Mouse (Mus musculus): ENCODE measurements around the gene Epha6. TPM values are rescaled to one million over a fixed set of nuclear protein-coding genes. Genes with fewer than 3 reads are reported as not detected.

Epha6 gene
- 0.30 and 0.37 TPM in 2 replicates for polyA plus RNA-seq (2016; fragmentation: Nextera tagmentation; extraction: Ambion mirVana)

DNA sequence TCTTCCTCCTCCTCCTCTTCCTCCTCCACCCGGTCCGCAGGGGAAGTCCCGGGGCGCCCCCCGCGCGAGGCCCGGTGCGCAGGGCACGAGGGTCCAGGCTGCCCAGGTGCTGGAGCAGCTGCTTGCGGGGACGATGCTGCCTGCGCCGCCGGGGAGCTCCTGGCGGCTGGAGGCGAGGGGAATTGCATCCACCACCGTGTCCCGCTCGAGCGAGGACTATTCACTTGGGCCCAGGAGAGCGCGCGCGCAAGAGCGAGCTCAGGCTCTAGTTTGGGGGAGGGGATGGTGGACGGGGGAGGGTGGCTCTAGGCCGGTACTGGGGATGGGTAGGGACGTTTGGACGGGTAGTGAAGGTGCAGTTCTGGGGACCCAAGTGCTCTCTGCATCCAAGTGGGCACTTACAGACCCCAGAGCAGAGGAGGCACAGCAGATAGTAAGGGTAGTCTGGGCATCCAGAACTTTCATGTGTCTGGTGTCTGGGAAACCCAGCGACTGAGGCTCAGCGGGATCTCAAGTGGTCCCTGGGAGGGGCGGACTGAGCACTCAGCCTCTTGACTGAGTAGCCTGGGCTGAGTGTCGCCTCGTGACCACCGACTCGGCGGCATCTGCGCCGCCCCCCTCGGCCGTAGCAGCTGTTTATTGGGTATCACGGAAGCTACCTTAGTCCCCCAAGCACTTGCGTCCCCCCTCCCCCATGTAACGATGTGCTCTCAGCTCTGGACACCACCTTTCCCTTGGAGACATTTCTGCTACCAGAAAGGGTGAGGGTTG, at the start of gene Epha6:
TSS of gene Epha6 (minus strand) at position 471 of the 771 bp plus-strand sequence.
- peak within 1 kb of the TSS; percentile 66 for H3K4me3 ChIP-seq
- peaks cover 47% of the 10 kb centered on the region for H3K27me3 ChIP-seq (ENCODE audit: poor library complexity, severe bottlenecking)
- DNase-seq (ENCODE audit: extremely low spot score, low spot score), result peak; percentile 45
- H3K27ac ChIP-seq, result peak within 1 kb of the TSS; percentile 75
- under 1% methylated on average over 45 of the region's 45 CpGs for WGBS
- no peaks in the 10 kb centered on the region for H3K9me3 ChIP-seq
- H3K36me3 ChIP-seq (replicated peaks), result no peaks in the 10 kb centered on the region
- H3K4me1 ChIP-seq, result peaks cover 20% of the 10 kb centered on the region

DNA sequence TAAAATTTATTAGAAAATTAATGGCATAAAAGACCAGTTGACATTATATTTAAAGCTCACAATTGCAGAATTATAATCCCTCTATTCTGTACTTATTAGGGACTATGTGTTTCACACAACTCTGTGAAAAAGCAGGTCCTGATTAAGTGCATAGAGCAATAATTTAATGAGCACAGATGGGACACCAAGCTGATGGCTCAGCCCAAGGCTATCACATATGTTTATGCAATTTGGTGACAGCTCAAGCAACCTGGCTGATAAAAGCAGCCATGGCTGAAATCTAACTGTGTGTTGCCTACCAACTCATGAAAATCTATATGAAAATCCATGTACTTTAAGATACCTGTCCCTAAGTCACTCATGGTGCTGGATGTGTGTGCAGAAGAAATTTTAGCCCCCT, 46.4 kb upstream of the Epha6 start:
- Histone ChIP-seq H3K4me3 (no peak overlapping the region), H3K9me3 (no peaks in the 10 kb centered on the region), H3K27me3 (ENCODE audit: poor library complexity, severe bottlenecking) (no peaks in the 10 kb centered on the region), H3K36me3 (replicated peaks) (no peaks in the 10 kb centered on the region), H3K27ac (no peak overlapping the region), H3K4me1 (no peaks in the 10 kb centered on the region)
- no peak for DNase-seq (ENCODE audit: extremely low spot score, low spot score)

DNA sequence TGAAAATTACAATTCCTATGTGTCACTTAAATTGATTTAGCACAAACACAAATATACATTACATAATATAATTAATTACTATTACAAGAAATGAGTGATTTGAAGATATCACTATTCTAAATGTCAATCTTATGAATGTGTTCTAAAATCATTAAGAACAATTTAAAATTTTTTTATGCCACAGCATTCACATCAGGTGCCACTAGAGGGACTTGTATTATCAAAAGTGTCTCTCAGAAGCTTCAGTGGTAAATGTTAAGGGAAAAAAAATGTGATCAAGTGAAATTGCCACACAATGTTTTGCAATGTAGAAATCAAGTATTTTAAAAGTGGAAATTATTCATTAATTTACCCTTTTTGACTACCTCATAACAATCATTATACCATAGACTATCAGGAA, 22.8 kb upstream of the Epha6 start:
- Histone ChIP-seq H3K27ac (no peak overlapping the region), H3K4me3 (no peak overlapping the region), H3K4me1 (no peaks in the 10 kb centered on the region), H3K36me3 (replicated peaks) (no peaks in the 10 kb centered on the region), H3K27me3 (ENCODE audit: poor library complexity, severe bottlenecking) (no peaks in the 10 kb centered on the region), H3K9me3 (no peaks in the 10 kb centered on the region)
- no peak for DNase-seq (ENCODE audit: extremely low spot score, low spot score)

DNA sequence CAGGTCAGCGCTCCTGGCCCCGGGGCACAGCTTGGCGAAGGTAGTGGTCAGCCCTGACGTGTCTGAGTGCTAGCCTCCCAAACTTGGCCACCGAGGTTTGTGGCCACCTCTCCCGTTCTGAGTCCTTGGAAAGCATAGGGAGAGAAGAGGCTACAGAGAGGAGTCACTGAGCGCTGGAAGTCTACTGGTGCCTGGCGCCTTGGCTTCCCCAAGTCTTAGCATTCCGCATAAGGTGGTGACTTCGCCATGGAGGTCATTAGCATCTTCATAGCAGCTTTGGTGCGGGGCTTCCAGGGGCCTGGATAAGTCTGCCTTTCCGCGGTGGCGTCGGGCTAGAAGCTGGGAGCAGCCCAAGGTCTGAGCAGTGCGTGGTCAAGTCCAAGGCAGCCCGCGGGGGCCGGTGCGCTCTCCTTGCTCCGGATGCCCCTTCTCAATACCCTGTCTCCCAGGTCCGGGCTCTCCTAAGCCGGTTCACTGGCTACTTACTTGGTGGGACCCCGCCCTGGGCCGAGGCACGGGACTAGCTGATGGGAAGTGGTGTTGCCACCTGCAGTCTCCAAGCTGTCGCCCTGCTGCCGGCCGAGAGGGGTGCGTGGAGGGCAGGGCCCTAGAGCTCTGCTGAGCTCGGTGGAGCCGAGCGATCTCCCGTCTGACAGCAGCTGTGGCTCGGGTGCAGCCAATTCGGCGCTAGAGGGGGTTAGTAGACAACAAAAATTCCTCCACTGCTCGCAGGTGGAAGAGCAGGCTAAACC, 677 bp upstream of the Epha6 start:
- peak; percentile 63 for DNase-seq (ENCODE audit: extremely low spot score, low spot score)
- Histone ChIP-seq H3K4me3 (peak overlapping the region; percentile 66), H3K36me3 (replicated peaks) (no peaks in the 10 kb centered on the region), H3K9me3 (no peaks in the 10 kb centered on the region), H3K27ac (no peak overlapping the region), H3K4me1 (peaks cover 20% of the 10 kb centered on the region), H3K27me3 (ENCODE audit: poor library complexity, severe bottlenecking) (peaks cover 47% of the 10 kb centered on the region)
- WGBS, result under 1% methylated on average over 38 of the region's 38 CpGs

DNA sequence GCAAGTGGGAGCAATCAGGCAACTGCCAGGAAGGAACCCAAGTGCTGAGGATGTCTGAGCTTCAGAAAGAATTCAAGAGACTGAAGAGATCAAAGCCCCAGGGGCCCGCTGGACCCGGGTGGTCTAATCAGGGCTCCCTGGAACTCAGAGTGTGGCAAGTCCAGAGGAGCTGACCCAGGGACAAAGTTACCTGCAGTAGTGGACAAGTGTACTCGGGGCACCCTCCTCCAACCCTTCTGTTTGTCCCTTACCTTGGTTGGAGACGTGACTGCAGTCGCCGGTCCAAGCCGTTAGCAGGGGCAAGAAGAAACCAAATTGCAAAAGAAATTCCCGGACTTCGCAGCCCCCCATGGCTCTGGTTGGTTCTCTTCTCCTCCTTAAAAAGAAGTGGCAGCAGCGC, 718 bp downstream of the Epha6 start:
- DNase-seq (ENCODE audit: extremely low spot score, low spot score), result no peak
- Histone ChIP-seq H3K4me1 (peaks cover 20% of the 10 kb centered on the region), H3K9me3 (no peaks in the 10 kb centered on the region), H3K27me3 (ENCODE audit: poor library complexity, severe bottlenecking) (peaks cover 47% of the 10 kb centered on the region), H3K4me3 (peak overlapping the region; percentile 66), H3K27ac (peak overlapping the region; percentile 75), H3K36me3 (replicated peaks) (no peaks in the 10 kb centered on the region)
- WGBS, result under 1% methylated on average over 10 of the region's 10 CpGs

DNA sequence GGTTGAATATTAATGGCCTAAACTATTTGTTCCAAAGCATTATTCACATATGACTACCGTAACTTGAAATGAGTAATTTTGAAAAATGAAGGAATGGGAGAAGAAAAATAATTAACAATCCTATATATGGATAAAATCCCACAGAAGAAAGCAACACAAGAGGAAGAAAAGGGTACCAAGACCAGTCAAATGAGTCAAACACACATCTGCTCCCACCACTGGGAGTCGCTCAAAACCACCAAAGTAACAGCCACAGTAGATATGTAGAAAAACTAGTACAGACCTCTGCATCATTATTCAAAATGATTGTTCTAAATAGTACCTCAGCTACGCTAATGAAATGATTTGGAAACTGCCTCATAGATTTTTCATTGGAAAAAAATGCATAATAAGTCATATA, 20.0 kb downstream of the Epha6 start:
- no peaks in the 10 kb centered on the region for H3K9me3 ChIP-seq
- 85% methylated on average over 3 of the region's 3 CpGs for WGBS
- no peaks in the 10 kb centered on the region for H3K36me3 ChIP-seq (replicated peaks)
- no peak overlapping the region for H3K27ac ChIP-seq
- no peaks in the 10 kb centered on the region for H3K4me1 ChIP-seq
- no peaks in the 10 kb centered on the region for H3K27me3 ChIP-seq (ENCODE audit: poor library complexity, severe bottlenecking)
- DNase-seq (ENCODE audit: extremely low spot score, low spot score), result no peak
- no peak overlapping the region for H3K4me3 ChIP-seq

DNA sequence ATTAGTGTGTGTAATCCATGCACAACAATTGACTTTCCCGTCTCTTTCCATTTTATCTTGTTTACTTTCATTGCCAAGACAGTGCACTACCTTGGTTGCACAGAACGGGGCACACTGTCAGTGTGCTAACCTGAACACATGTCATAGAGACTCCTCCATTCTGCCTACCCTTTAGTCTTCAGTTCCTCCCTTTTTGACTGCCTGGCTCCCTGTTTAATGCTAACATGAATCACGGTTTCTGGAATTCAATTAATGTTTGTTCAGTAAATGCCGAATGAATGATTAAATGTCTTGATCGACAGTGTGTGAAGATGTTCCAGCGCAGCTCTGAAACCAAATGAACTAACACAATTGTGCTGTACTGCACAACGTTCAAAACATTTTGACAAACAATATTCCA, 20.6 kb downstream of the Epha6 start:
- 89% methylated on average over 7 of the region's 7 CpGs for WGBS
- H3K4me1 ChIP-seq, result no peaks in the 10 kb centered on the region
- H3K4me3 ChIP-seq, result no peak overlapping the region
- H3K36me3 ChIP-seq (replicated peaks), result no peaks in the 10 kb centered on the region
- no peak overlapping the region for H3K27ac ChIP-seq
- H3K27me3 ChIP-seq (ENCODE audit: poor library complexity, severe bottlenecking), result no peaks in the 10 kb centered on the region
- DNase-seq (ENCODE audit: extremely low spot score, low spot score), result no peak
- H3K9me3 ChIP-seq, result no peaks in the 10 kb centered on the region

DNA sequence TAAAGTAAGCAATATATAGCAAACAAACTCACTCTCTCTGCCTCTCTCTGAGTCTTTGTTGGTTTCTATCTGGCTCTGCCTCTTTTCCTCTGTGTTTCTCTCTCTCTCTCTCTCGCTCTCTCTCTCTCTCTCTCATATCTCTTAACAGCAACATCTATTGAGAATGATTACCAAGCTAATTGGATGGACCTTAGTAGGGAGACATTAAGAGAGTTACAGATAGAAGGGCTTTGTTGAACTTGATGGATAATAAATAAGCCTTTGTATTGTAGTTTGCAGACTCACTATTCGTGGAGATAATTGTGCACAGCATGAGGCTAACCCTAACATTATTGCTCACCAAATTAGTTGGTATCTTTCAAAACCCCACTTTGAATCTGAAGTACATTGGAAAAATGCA, 34.8 kb downstream of the Epha6 start:
- Histone ChIP-seq H3K9me3 (no peaks in the 10 kb centered on the region), H3K4me1 (no peaks in the 10 kb centered on the region), H3K27ac (no peak overlapping the region), H3K27me3 (ENCODE audit: poor library complexity, severe bottlenecking) (no peaks in the 10 kb centered on the region), H3K4me3 (no peak overlapping the region), H3K36me3 (replicated peaks) (no peaks in the 10 kb centered on the region)
- 62% methylated on average over 2 of the region's 2 CpGs for WGBS
- DNase-seq (ENCODE audit: extremely low spot score, low spot score), result no peak

DNA sequence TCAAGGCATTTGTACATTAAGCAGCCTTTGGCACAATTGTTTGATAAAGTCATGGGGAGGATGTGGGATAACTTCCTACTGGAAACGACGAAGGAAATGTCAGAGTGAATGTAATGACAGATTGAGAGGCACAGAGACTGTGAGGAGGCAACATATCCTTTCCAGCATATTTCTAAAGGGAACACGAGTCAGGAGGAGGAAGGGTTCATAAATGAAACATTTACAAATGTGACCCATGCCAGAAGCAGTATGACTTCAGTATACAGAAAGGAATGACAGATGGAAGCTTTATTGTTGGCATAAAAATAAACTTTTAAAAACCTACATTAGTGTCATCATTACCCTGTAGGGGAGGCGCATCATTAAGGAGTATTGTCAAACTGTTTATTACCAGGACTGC, 60.9 kb downstream of the Epha6 start:
- 87% methylated on average over 4 of the region's 4 CpGs for WGBS
- Histone ChIP-seq H3K4me3 (no peak overlapping the region), H3K27ac (no peak overlapping the region), H3K36me3 (replicated peaks) (no peaks in the 10 kb centered on the region), H3K27me3 (ENCODE audit: poor library complexity, severe bottlenecking) (no peaks in the 10 kb centered on the region), H3K9me3 (no peaks in the 10 kb centered on the region), H3K4me1 (no peaks in the 10 kb centered on the region)
- DNase-seq (ENCODE audit: extremely low spot score, low spot score), result no peak

DNA sequence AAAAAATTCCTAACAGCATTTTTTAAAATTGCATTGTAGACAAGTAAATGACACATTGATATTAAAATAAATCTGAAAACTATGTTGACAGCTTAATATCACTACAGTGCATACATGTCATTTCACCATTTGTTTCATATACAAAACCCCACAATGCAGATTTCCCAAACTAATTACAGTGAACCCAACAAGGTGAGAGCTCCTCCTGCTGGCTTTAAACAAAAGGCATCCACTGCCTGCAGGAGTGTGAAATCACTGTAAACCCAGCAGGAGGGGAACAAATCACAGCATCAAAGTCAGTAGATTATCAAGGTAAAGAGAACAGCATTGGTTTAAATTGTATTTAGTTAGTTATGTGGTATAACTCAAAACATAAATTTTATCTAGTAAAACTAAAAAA, 67.1 kb downstream of the Epha6 start:
- no peak overlapping the region for H3K4me3 ChIP-seq
- H3K4me1 ChIP-seq, result no peaks in the 10 kb centered on the region
- DNase-seq (ENCODE audit: extremely low spot score, low spot score), result peak; percentile 15
- H3K9me3 ChIP-seq, result no peaks in the 10 kb centered on the region
- H3K36me3 ChIP-seq (replicated peaks), result no peaks in the 10 kb centered on the region
- no peaks in the 10 kb centered on the region for H3K27me3 ChIP-seq (ENCODE audit: poor library complexity, severe bottlenecking)
- no peak overlapping the region for H3K27ac ChIP-seq

DNA sequence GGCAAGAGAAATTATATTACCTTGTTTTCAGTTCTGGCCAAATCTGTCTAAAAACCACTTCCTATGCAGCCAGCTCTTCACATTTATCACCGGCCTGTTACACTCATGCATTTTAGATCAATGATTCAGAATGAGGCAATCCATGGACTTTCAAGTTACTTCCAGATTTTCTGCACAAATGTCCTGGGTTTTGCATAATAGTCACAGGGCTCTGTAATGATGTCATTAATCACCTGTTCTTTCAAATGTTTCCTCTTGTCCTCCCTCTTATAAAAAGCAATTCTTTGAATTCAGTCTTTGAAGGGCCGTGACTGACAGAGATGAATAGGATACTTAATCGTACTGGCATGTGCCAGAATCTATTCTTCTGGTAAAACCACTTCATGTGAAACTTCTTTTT, 95.6 kb downstream of the Epha6 start:
- no peaks in the 10 kb centered on the region for H3K4me1 ChIP-seq
- no peaks in the 10 kb centered on the region for H3K27me3 ChIP-seq (ENCODE audit: poor library complexity, severe bottlenecking)
- H3K36me3 ChIP-seq (replicated peaks), result no peaks in the 10 kb centered on the region
- H3K27ac ChIP-seq, result no peak overlapping the region
- 71% methylated on average over 3 of the region's 3 CpGs for WGBS
- H3K9me3 ChIP-seq, result no peaks in the 10 kb centered on the region
- H3K4me3 ChIP-seq, result no peak overlapping the region
- DNase-seq (ENCODE audit: extremely low spot score, low spot score), result no peak

DNA sequence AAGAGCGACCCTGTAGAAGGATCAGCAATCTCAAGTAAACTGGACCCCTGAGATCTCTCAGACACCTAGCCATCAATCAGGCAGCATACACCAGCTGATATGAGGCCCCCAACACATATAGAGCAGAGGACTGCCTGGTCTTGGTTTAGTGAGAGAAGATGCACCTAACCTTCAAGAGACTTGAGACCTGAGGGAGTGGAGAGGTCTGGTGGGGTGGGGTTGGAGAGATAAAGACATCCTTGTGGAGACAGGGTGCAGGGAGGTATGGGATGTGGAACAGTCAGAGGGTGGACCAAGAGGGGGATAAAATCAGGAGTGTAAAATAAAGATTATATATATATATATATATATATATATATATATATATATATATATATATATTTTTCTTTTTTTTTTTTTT, 105.8 kb downstream of the Epha6 start:
- WGBS, result 90% methylated on average over 1 of the region's 1 CpGs
- Histone ChIP-seq H3K27ac (no peak overlapping the region), H3K4me3 (no peak overlapping the region), H3K4me1 (no peaks in the 10 kb centered on the region), H3K9me3 (no peaks in the 10 kb centered on the region), H3K27me3 (ENCODE audit: poor library complexity, severe bottlenecking) (no peaks in the 10 kb centered on the region), H3K36me3 (replicated peaks) (no peaks in the 10 kb centered on the region)
- no peak for DNase-seq (ENCODE audit: extremely low spot score, low spot score)

DNA sequence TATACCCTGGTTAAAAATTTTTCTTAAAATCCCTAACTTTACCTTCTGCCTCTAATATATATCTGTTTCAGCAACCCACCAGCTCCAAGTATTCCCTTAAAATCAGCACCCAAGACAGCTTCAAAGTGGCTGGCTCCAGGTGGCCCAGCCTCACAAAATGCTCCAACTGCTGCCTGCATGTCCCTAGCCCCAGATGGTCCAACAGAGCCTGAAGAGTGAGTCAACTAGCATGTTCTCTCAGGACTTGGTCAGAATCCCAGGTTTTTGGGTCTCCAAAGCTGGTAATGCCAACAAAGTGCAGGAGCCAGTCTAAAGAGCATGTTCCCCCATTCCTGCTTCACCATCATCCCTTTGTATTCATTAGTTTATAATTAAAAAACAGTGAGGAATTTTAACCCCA, 129.6 kb downstream of the Epha6 start:
- DNase-seq (ENCODE audit: extremely low spot score, low spot score), result no peak
- H3K36me3 ChIP-seq (replicated peaks), result no peaks in the 10 kb centered on the region
- H3K4me1 ChIP-seq, result no peaks in the 10 kb centered on the region
- no peak overlapping the region for H3K27ac ChIP-seq
- H3K9me3 ChIP-seq, result no peaks in the 10 kb centered on the region
- no peaks in the 10 kb centered on the region for H3K27me3 ChIP-seq (ENCODE audit: poor library complexity, severe bottlenecking)
- no peak overlapping the region for H3K4me3 ChIP-seq

All from forebrain, embryonic 10.5 days (tissue).